Mouse (Mus musculus): Measurements from ENCODE around the gene Rnf181.
A peak's percentile ranks its signal among the peaks of the same experiment; 100 is the strongest.

Rnf181 gene

GRCm38 (mm10) chr6:72330133-72330532 is 36.6 kb downstream of the Rnf181 start:
- DNase-seq (ENCODE audit: low read depth, low spot score) = no peak

- DNase-seq (ENCODE audit: low read depth, low spot score) = no peak
These were observed 37.7 kb downstream of the Rnf181 start for GRCm38 (mm10) chr6:72329019-72329418.

- peak; percentile 33 for DNase-seq (ENCODE audit: low read depth, low spot score)
These were observed 40.5 kb downstream of the Rnf181 start for GRCm38 (mm10) chr6:72326274-72326673.

GRCm38 (mm10) chr6:72323786-72324508 is 42.8 kb downstream of the Rnf181 start:
- DNase-seq (ENCODE audit: low read depth, low spot score) = no peak

- peak; percentile 83 for DNase-seq (ENCODE audit: low read depth, low spot score)
These were observed 43.8 kb downstream of the Rnf181 start for GRCm38 (mm10) chr6:72322936-72323335.

GRCm38 (mm10) chr6:72319019-72319418 is 47.7 kb downstream of the Rnf181 start:
- peak; percentile 62 for DNase-seq (ENCODE audit: low read depth, low spot score)

GRCm38 (mm10) chr6:72318440-72318839 is 48.3 kb downstream of the Rnf181 start:
- DNase-seq (ENCODE audit: low read depth, low spot score) = no peak

- peak; percentile 18 for DNase-seq (ENCODE audit: low read depth, low spot score)
These were observed 50.7 kb downstream of the Rnf181 start for GRCm38 (mm10) chr6:72316044-72316443.

GRCm38 (mm10) chr6:72315384-72315783 is 51.4 kb downstream of the Rnf181 start:
- DNase-seq (ENCODE audit: low read depth, low spot score) = no peak

- DNase-seq (ENCODE audit: low read depth, low spot score) = no peak
These were observed 53.5 kb downstream of the Rnf181 start for GRCm38 (mm10) chr6:72313124-72313867.

GRCm38 (mm10) chr6:72312198-72312597 is 54.6 kb downstream of the Rnf181 start:
- DNase-seq (ENCODE audit: low read depth, low spot score) = no peak
